Mouse (Mus musculus) liver, adult 2 months (tissue): ENCODE measurements at regions not wholly inside any gene's neighbourhood (a gene's known extent, or its start where the extent isn't known, plus 50 kb on each side); places are given as distances from the start of the nearest gene placed in this dataset.

Experiments used
- CTCF ChIP-seq: fragments of 200-500 bp; IDR thresholded peaks from 2 replicates; pipeline ENCODE4 v1.5.1; 2011; ENCODE audit warnings: low read depth, low read length, control low read depth
- POLR2A ChIP-seq: fragments of 200-500 bp; IDR thresholded peaks from 2 replicates; pipeline ENCODE4 v1.6.1; 2011; ENCODE audit warnings: low read length, control low read depth; ENCODE audit not compliant: insufficient read depth; ENCODE audit errors: extremely low read depth

GRCm38 (mm10) chr14:83886393-83886792 is 557.0 kb upstream of the Pcdh17 start:
- TF ChIP-seq POLR2A (no peak), CTCF (no peak)
